Mouse (Mus musculus) heart, postnatal 0 days (tissue): ENCODE results near the gene Lats1.

Source experiments
- CTCF ChIP-seq: IDR thresholded peaks from 2 replicates; pipeline ENCODE4 v1.5.1; 2016; ENCODE audit warnings: antibody characterized with exemption, control low read depth, low read depth
- EP300 ChIP-seq: IDR thresholded peaks from 2 replicates; pipeline ENCODE4 v1.6.1; 2016; ENCODE audit warnings: antibody characterized with exemption, low read depth

GRCm38 (mm10) chr10:7727011-7727410 lies 46.0 kb downstream of the Lats1 start:
- TF ChIP-seq CTCF (no peak), EP300 (no peak)
